Mouse (Mus musculus): ENCODE data around the gene Fam43a.

- no peak for TF ChIP-seq EP300 (optimal IDR thresholded peaks at IDR 0.05)
- TF ChIP-seq CTCF (IDR thresholded peaks at IDR 0.05; ENCODE audit: low read depth): peak; percentile 94
Measured at GRCm38 (mm10) chr16:30549966-30550747, 49.4 kb upstream of the Fam43a start.

Data from stomach, postnatal 0 days (tissue).